Mouse (Mus musculus): ENCODE results near the gene Rangap1.

DNA sequence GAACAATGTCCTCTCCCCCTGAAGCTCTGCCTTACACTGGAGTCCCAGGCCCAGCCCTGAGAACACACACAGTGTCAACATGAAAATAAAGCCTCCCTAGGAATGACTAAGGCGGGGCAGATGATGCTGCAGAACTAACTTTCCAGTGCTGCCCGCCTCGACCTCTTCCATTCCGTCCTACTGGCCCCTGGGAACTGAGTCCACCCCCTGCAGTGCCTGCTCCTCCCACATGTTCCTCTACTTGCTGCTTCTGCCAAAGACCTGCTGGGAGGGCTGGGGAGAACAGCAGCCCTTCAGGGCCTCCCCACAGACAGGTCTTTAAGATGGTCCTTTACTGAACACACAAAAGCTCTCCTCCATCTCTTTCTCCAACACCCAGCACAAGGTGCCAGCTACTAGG lies 34.5 kb downstream of the Rangap1 start:
- TF ChIP-seq EP300 (IDR thresholded peaks at IDR 0.05; ENCODE audit: low read depth) (no peak), CTCF (IDR thresholded peaks at IDR 0.05; ENCODE audit: low read depth) (no peak)
